Mouse (Mus musculus) cortical plate, adult 2 months (tissue): ENCODE data around the gene Rnf17. TPM values are rescaled to one million over a fixed set of nuclear protein-coding genes. Genes with fewer than 3 reads are reported as not detected.

ENCODE experiments used
- H3K27ac ChIP-seq: fragments of 200-500 bp; 2 replicates; pipeline ENCODE4 v1.5.1; 2012; ENCODE audit warnings: low read length, control low read depth, inconsistent platforms; ENCODE audit not compliant: insufficient read depth
- H3K4me1 ChIP-seq: fragments of 200-500 bp; 2 replicates; pipeline ENCODE4 v1.6.1; 2011; ENCODE audit warnings: low read length; ENCODE audit not compliant: control insufficient read depth, insufficient read depth
- H3K4me3 ChIP-seq: fragments of 200-500 bp; 2 replicates; pipeline ENCODE4 v1.5.1; 2011; ENCODE audit warnings: mild to moderate bottlenecking, low read length, control low read depth; ENCODE audit not compliant: insufficient read depth
- CTCF ChIP-seq: fragments of 200-500 bp; IDR thresholded peaks from 2 replicates; pipeline ENCODE4 v1.5.1; 2011; ENCODE audit warnings: mild to moderate bottlenecking, control low read depth, low read length; ENCODE audit not compliant: insufficient read depth; ENCODE audit errors: extremely low read depth
- POLR2A ChIP-seq: fragments of 200-500 bp; IDR thresholded peaks from 2 replicates; pipeline ENCODE4 v1.6.1; 2011; ENCODE audit warnings: mild to moderate bottlenecking, low read length, control low read depth; ENCODE audit not compliant: insufficient read depth; ENCODE audit errors: extremely low read depth
- polyA plus RNA-seq: library from polyadenylated mRNA; depleted of rRNA; stranded (reverse); fragments of >200 nt; gene quantifications from 2 replicates; pipeline ENCODE4 v1.2.3, GENCODE M21; 2012; rRNA removed

Rnf17 gene
- polyA plus RNA-seq, result 0.47 and 0.75 TPM in 2 replicates

DNA sequence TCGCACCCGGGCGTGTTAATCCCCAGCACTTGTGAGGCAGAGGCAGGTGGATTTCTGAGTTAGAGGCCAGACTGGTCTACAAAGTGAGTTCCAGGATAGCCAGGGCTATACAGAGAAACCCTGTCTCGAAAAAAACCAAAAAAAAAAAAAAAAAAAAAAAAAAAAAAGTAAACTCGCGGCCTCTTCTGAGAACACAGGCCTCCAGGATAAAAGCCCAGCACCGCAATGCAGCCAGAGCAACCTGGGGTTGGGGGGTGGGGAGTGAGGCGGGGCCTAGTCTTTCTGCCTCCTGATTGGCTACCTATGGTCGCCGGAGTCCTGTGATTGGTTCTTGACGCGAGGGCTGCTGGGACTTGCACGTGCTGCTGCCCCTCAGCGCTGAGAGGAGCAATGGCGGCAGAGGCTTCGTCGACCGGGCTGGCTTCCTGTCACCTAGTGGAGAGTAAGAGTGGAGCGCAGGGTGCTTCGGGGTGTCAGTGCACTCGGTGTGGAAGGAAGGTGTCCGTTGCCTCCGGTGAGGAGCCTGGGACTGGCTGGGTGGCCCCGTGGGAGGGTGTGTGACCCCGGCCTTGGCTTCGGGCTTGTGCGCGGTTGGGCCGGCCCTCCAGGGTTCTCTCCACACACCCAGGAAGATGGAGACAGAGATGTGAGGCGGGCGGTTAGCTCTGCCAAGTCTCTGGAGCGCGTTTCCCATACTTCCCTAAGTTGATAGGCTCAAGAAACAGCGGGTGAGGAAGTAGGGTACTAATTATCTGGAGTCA is at the start of gene Rnf17:
Gene Rnf17, plus strand, starts transcription at position 271 of the 761 bp plus-strand sequence.
- H3K4me1 ChIP-seq, result no peaks in the 10 kb centered on the region
- no peak for TF ChIP-seq CTCF
- TF ChIP-seq POLR2A, result no peak
- H3K27ac ChIP-seq, result no peak within 1 kb of the TSS
- no peak within 1 kb of the TSS for H3K4me3 ChIP-seq

GRCm38 (mm10) chr14:56354803-56355202 is 47.6 kb upstream of the Rnf17 start:
- H3K4me3 ChIP-seq, result no peak overlapping the region
- TF ChIP-seq POLR2A, result no peak
- no peak for TF ChIP-seq CTCF
- no peak overlapping the region for H3K27ac ChIP-seq
- no peaks in the 10 kb centered on the region for H3K4me1 ChIP-seq

GRCm38 (mm10) chr14:56355396-56355795 is 47.0 kb upstream of the Rnf17 start:
- Histone ChIP-seq H3K27ac (no peak overlapping the region), H3K4me1 (no peaks in the 10 kb centered on the region), H3K4me3 (no peak overlapping the region)
- TF ChIP-seq POLR2A (no peak), CTCF (no peak)

DNA sequence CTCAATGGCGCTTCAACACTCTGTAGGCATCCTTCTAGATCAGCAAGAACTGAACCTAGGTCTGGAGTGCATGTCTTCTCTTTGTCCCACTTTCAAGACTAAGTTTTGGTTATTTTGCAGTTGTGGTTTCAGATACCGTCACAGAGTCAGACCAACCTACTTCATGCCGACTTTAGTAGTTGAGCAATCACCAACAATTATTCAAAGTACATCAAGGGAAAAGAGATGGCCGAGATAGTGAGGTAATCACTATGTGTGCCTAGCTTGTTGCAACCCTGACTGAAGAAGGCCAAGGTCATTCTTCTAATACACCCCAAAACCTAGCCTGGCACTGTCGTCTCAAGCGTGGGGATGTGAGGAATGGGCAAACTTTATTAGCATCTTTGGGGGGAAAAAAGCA is 46.2 kb upstream of the Rnf17 start:
- Histone ChIP-seq H3K4me1 (no peaks in the 10 kb centered on the region), H3K4me3 (no peak overlapping the region), H3K27ac (no peak overlapping the region)
- TF ChIP-seq POLR2A, result no peak
- no peak for TF ChIP-seq CTCF

GRCm38 (mm10) chr14:56358422-56358821 is 44.0 kb upstream of the Rnf17 start:
- Histone ChIP-seq H3K4me1 (no peaks in the 10 kb centered on the region), H3K27ac (no peak overlapping the region), H3K4me3 (no peak overlapping the region)
- TF ChIP-seq CTCF (no peak), POLR2A (no peak)

DNA sequence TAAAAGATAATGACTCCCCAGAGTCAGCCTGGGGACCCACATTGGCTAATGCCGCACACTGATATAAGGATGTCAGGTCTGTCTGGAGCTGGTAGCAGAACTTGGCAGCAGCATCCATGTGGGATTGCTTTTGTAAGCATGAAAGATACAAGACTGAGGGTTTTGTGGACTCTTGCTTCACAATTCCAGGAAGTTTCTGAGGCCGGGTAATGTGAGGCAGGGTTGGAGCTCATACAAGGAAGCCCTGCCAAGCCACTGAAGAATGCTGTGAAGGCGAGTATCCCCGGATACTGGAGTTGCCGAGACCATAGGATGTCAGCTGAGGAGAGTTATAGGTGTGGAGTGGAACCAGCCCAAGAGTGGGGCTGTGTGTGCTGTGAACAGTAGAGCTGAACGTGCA is 43.2 kb upstream of the Rnf17 start:
- no peak overlapping the region for H3K4me3 ChIP-seq
- H3K4me1 ChIP-seq, result no peaks in the 10 kb centered on the region
- H3K27ac ChIP-seq, result no peak overlapping the region
- TF ChIP-seq POLR2A, result no peak
- no peak for TF ChIP-seq CTCF

DNA sequence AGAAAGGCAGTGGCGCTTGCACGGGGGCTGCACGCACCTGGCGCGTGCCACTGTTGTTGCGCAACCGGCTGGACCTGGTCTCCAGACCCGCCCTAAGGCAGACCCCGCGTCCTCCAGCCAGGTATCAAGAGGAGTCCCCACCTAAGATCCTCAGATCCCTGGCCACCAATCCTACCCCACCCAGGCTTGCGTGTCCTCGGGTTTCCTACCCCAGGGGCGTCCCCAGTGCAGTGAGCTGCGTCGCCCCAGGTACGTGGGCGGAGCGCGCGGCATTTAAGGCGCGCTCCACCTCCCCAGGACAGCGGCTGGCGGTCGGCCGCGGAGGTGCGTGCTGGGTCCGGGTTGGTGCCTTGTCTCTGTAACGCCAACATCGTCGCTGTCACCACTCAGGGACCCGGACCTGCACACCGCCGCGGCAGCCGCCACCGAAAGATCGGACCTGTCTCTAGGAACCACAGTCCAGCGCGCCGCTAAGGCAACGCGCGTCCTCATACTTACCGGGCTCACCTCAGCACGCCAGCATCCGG is 37.6 kb upstream of the Rnf17 start, which contains the start of gene Atp12a:
Gene Atp12a, plus strand, starts transcription at position 358 of the 527 bp plus-strand sequence.
- H3K4me1 ChIP-seq, result no peaks in the 10 kb centered on the region
- TF ChIP-seq CTCF, result no peak
- TF ChIP-seq POLR2A, result no peak
- H3K4me3 ChIP-seq, result peak within 1 kb of the TSS; percentile 49
- H3K27ac ChIP-seq, result no peak within 1 kb of the TSS

DNA sequence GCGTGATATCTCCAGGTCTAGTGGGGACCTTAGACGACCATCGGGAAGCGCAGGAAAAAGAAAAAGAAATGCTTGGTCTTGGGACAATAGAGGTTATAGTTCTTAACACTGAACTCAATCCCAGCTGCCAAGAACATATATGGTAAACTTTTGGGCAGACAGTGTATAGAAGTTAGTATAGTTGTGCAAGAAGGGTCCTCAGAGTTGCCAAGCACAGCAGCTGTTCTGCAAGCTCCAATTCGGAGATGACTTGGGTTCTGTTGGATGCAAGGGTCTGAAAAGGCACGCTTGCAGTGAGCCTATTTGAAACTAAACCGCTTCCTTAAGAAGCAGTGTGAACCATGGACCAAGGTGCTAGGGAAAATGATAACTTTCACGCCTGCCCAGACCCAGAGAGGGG is 37.1 kb upstream of the Rnf17 start:
- TF ChIP-seq CTCF (no peak), POLR2A (no peak)
- H3K4me3 ChIP-seq, result peak overlapping the region; percentile 49
- H3K27ac ChIP-seq, result no peak overlapping the region
- no peaks in the 10 kb centered on the region for H3K4me1 ChIP-seq

DNA sequence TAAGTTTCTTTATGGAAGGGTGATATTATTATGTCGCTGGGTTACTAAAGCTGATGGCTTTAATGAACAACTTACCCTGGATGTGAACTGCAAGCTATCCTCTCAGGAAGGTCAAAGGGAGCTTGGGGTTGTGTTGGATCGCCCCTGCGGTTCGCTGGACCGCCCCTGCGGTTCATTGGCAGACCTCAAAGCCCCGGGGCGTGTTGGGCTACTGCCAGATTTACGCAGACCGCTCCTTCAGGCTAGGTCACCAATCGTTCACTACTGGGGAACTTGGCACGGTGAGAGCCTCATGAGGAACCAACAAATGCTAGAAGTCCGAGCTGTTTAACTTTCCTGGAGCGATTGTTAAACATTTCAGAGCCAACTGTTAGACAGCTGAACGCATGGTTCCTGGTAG is 35.7 kb upstream of the Rnf17 start:
- TF ChIP-seq CTCF (no peak), POLR2A (no peak)
- Histone ChIP-seq H3K4me1 (no peaks in the 10 kb centered on the region), H3K4me3 (no peak overlapping the region), H3K27ac (no peak overlapping the region)

DNA sequence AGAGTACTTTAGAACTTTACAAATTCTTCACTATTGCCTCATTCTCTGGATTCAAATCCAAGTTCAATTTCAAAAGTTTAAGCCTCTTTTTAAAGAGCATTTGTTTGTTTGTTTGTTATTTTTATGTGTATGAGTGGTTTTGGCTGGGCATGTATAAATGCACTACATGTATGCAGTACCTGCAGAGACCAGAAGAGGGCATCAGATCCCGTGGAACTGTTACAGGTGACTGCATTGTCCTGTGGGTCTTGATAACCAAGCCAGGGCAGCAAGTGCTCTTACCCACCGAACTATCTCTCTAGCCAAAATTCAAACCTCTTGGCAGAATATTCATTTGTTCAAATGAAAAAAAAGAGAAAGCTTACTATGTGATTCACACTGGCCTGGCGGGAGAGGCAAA is 33.5 kb upstream of the Rnf17 start:
- Histone ChIP-seq H3K4me1 (no peaks in the 10 kb centered on the region), H3K4me3 (no peak overlapping the region), H3K27ac (no peak overlapping the region)
- 0 out of 2 replicates have a peak, but pooled peaks have one; percentile 14 for TF ChIP-seq CTCF
- TF ChIP-seq POLR2A, result no peak
